ENCODE assay signal across 22 mouse cellular contexts in genomic region chr7:128833196-128833595, GRCm38 (mm10).
DNase-seq lines count a peak whose midpoint lies in the region; ATAC-seq and TF ChIP-seq lines count a peak whose summit lies in the region.
"Had no signal": no experiment of that assay in that cellular context is flagged by ENCODE, and none has a peak within 500 bp of the region (broad histone marks: within the 10 kb centered on the region; RNA-seq: fewer than 3 reads in every experiment).

No protein-coding gene starts in this region.

- no peak for TF ChIP-seq EP300 in CH12.LX (IDR thresholded peaks at IDR 0.05; ENCODE audit: low read length)

- TF ChIP-seq POLR2A in CH12.LX (IDR thresholded peaks at IDR 0.05; ENCODE audit: low read depth, low read length) = no peak

- H3K27me3 ChIP-seq in kidney, postnatal 0 days (ENCODE audit: insufficient read depth, low read length) = no peaks in the 10 kb centered on the region
- H3K27me3 ChIP-seq in kidney, embryonic 14.5 days (ENCODE audit: control insufficient read depth, insufficient read depth, low read length) = no peaks in the 10 kb centered on the region
- H3K27me3 ChIP-seq in CH12.LX (replicated peaks) (peaks cover 80% of the 10 kb centered on the region), E14TG2a.4 (ENCODE audit: insufficient read depth, low read length) (no peaks in the 10 kb centered on the region)
- H3K27me3 ChIP-seq: embryonic facial prominence, embryonic 15.5 days; hindbrain, embryonic 15.5 days had no signal

- TF ChIP-seq RAD21 in CH12.LX (IDR thresholded peaks at IDR 0.05; ENCODE audit: low read depth, low read length) = no peak

- H3K9ac ChIP-seq in kidney, postnatal 0 days (ENCODE audit: low read depth, low read length) = no peak overlapping the region
- no peak overlapping the region for H3K9ac ChIP-seq in kidney, embryonic 14.5 days (ENCODE audit: low read depth, low read length)
- H3K9ac ChIP-seq in CH12.LX (ENCODE audit: insufficient read depth, low read depth) = no peak overlapping the region
- H3K9ac ChIP-seq: embryonic facial prominence, embryonic 15.5 days; hindbrain, embryonic 15.5 days had no signal

- no peak overlapping the region for H3K4me3 ChIP-seq in kidney, postnatal 0 days (replicated peaks; ENCODE audit: low read depth, low read length)
- no peak overlapping the region for H3K4me3 ChIP-seq in kidney, embryonic 14.5 days (ENCODE audit: low read length)
- H3K4me3 ChIP-seq in CH12.LX (replicated peaks in 1 of 3; ENCODE audit: low read depth in 2 of 3, low read length in 2 of 3, poor library complexity in 1 of 3) = no peak overlapping the region
- no peak overlapping the region for H3K4me3 ChIP-seq in E14TG2a.4 (replicated peaks; ENCODE audit: low read length)
- H3K4me3 ChIP-seq: embryonic facial prominence, embryonic 15.5 days; hindbrain, embryonic 15.5 days; midbrain, embryonic 10.5 days had no signal

- in situ Hi-C loops in CH12.LX (cut with MboI; ENCODE audit: low pct_ligation_motif_present, low pct_unique_long_range_greater_than_20kb, low sequenced_read_pairs) = no loop called here

- dilution Hi-C loops in CH12.LX (cut with MboI; ENCODE audit: extremely low pct_ligation_motif_present, extremely low pct_unique_long_range_greater_than_20kb, low sequenced_read_pairs) = no loop called here

- H3K79me2 ChIP-seq in CH12.LX (replicated peaks; ENCODE audit: control insufficient read depth, extremely low read depth, insufficient read depth, poor library complexity, severe bottlenecking) = no peaks in the 10 kb centered on the region

- peak; percentile 40 for TF ChIP-seq CTCF in kidney, postnatal 0 days (IDR thresholded peaks at IDR 0.05; ENCODE audit: low read depth)
- TF ChIP-seq CTCF in CH12.LX (conservative IDR thresholded peaks at IDR 0.05 in 1 of 2, IDR thresholded peaks at IDR 0.05 in 1 of 2; ENCODE audit: low read depth in 2 of 2, low read length in 2 of 2) (peak; percentile 23 to 47; a peak in 3 of 4 replicates), E14TG2a.4 (conservative IDR thresholded peaks at IDR 0.05; ENCODE audit: low read length) (peak; percentile 72)

- 65% methylated on average over 4 of the region's 4 CpGs for WGBS in kidney, postnatal 0 days
- 74% methylated on average over 4 of the region's 4 CpGs for WGBS in kidney, embryonic 14.5 days

- no peaks in the 10 kb centered on the region for H3K9me3 ChIP-seq in kidney, postnatal 0 days (replicated peaks; ENCODE audit: low read length)
- no peaks in the 10 kb centered on the region for H3K9me3 ChIP-seq in kidney, embryonic 14.5 days (ENCODE audit: control insufficient read depth, low read length)
- H3K9me3 ChIP-seq in CH12.LX (replicated peaks; ENCODE audit: low read length) (no peaks in the 10 kb centered on the region), E14TG2a.4 (ENCODE audit: low read length) (no peaks in the 10 kb centered on the region)
- H3K9me3 ChIP-seq: embryonic facial prominence, embryonic 15.5 days; hindbrain, embryonic 15.5 days; midbrain, embryonic 10.5 days had no signal

- H3K36me3 ChIP-seq in kidney, postnatal 0 days (ENCODE audit: insufficient read depth, low read length) = no peaks in the 10 kb centered on the region
- no peaks in the 10 kb centered on the region for H3K36me3 ChIP-seq in kidney, embryonic 14.5 days (ENCODE audit: control insufficient read depth, insufficient read depth, low read length)
- no peaks in the 10 kb centered on the region for H3K36me3 ChIP-seq in CH12.LX (replicated peaks in 1 of 2; ENCODE audit: control insufficient read depth in 1 of 2, insufficient read depth in 1 of 2, low read length in 1 of 2)
- H3K36me3 ChIP-seq in E14TG2a.4 (ENCODE audit: insufficient read depth, low read length) = no peaks in the 10 kb centered on the region
- H3K36me3 ChIP-seq: embryonic facial prominence, embryonic 15.5 days; hindbrain, embryonic 15.5 days; midbrain, embryonic 10.5 days had no signal

- no peak overlapping the region for H3K4me2 ChIP-seq in kidney, postnatal 0 days (ENCODE audit: low read length)
- H3K4me2 ChIP-seq in kidney, embryonic 14.5 days (replicated peaks; ENCODE audit: low read depth, low read length) = no peak overlapping the region
- no peak overlapping the region for H3K4me2 ChIP-seq in CH12.LX (ENCODE audit: insufficient read depth, low read depth, poor library complexity, severe bottlenecking)
- H3K4me2 ChIP-seq: embryonic facial prominence, embryonic 15.5 days; hindbrain, embryonic 15.5 days had no signal

- no peaks in the 10 kb centered on the region for H3K4me1 ChIP-seq in kidney, postnatal 0 days (replicated peaks; ENCODE audit: insufficient read depth, low read length)
- H3K4me1 ChIP-seq in kidney, embryonic 14.5 days (ENCODE audit: control insufficient read depth, insufficient read depth, low read length) = no peaks in the 10 kb centered on the region
- H3K4me1 ChIP-seq in CH12.LX (ENCODE audit: control insufficient read depth in 1 of 2, insufficient read depth in 2 of 2) (no peaks in the 10 kb centered on the region), E14TG2a.4 (replicated peaks; ENCODE audit: low read depth, low read length) (no peaks in the 10 kb centered on the region)
- H3K4me1 ChIP-seq: embryonic facial prominence, embryonic 15.5 days; hindbrain, embryonic 15.5 days; midbrain, embryonic 10.5 days had no signal

- DNase-seq in kidney, postnatal 0 days (ENCODE audit: low spot score) = no peak
- no peak for DNase-seq in CH12.LX (ENCODE audit: extremely low read depth)
- DNase-seq in R1 (ENCODE audit: low read depth, low spot score) = peak; percentile 34
- DNase-seq in frontal cortex, postnatal 36 days (ENCODE audit: low spot score in 2 of 2) = no peak
- no peak for DNase-seq in lung, postnatal 25 days (ENCODE audit: low spot score)
- DNase-seq: adrenal gland, postnatal 14 days; cerebellum, adult 11 months; cerebellum, postnatal 25 days; gastrocnemius, postnatal 10 days; heart, adult 18-20 months; heart, postnatal 36 days; kidney, adult 11 months; lung, adult 18-20 months; retina, postnatal 1 day; right cerebral cortex, postnatal 4 days; thymus, postnatal 25 days had no signal

- no peak for ATAC-seq in kidney, postnatal 0 days (replicated peaks; ENCODE audit: low FRiP score, low read depth)
- no peak for ATAC-seq in kidney, embryonic 14.5 days (ENCODE audit: low FRiP score, low TSS enrichment)

- no peak overlapping the region for H3K27ac ChIP-seq in kidney, postnatal 0 days
- no peak overlapping the region; the same call in 1 of the 2 replicates for H3K27ac ChIP-seq in kidney, embryonic 14.5 days (ENCODE audit: low read depth, low read length)
- H3K27ac ChIP-seq in CH12.LX (ENCODE audit: insufficient read depth, low read depth) = no peak overlapping the region
- H3K27ac ChIP-seq: embryonic facial prominence, embryonic 15.5 days; hindbrain, embryonic 15.5 days; macrophage; midbrain, embryonic 10.5 days had no signal

TF ChIP-seq in CH12.LX, 34 proteins besides CTCF, POLR2A, EP300 and RAD21:
- no peak for TF ChIP-seq SMC3 (IDR thresholded peaks at IDR 0.05; ENCODE audit: low read depth, low read length)
- TF ChIP-seq USF2 (conservative IDR thresholded peaks at IDR 0.05; ENCODE audit: low read depth, low read length) = no peak
- TF ChIP-seq ZNF384 (IDR thresholded peaks at IDR 0.05; ENCODE audit: low read depth, low read length) = no peak
